ENCODE assay signal across 19 mouse cellular contexts in the genomic region with DNA sequence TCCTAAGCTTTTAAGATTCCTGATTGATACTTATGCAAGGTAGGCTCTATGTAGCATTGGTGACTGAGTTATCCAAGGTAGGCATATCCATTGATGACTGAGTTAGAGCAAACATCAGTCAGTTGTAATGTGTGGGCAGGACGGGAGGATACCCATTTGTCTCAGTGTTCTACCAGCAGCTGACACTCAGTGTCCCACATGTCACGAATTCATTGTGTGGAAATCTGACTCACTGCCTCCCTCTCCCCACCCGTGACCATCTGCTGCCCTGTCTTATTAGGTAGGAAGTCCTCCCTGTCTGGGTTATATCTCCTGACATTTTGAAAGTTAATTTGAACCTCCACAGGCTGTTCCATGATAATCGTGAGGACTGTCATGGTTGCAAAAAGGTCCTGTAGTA.
DNase-seq lines count a peak whose midpoint lies in the region; ATAC-seq and TF ChIP-seq lines count a peak whose summit lies in the region.
"Had no signal": no experiment of that assay in that cellular context is flagged by ENCODE, and none has a peak within 500 bp of the region (broad histone marks: within the 10 kb centered on the region; RNA-seq: fewer than 3 reads in every experiment).

No protein-coding gene starts in this region.

- no peak for TF ChIP-seq CTCF in midbrain, postnatal 0 days (IDR thresholded peaks at IDR 0.05)

- peak; percentile 68 for DNase-seq in heart, adult 11 months
- DNase-seq in heart, postnatal 14 days, result no peak
- DNase-seq in midbrain, embryonic 11.5 days (ENCODE audit: low spot score, missing footprints), result peak; percentile 17
- DNase-seq in midbrain, postnatal 0 days (ENCODE audit: low spot score), result no peak
- DNase-seq in layer of hippocampus, adult 9-10 months (ENCODE audit: low spot score), result peak; percentile 37
- DNase-seq in layer of hippocampus, postnatal 36 days, result peak; percentile 57 to 71
- DNase-seq in testis, postnatal 14 days (ENCODE audit: low spot score), result no peak
- DNase-seq: adrenal gland, adult 8-10 months; adrenal gland, postnatal 36 days; cerebellum, adult 11 months; cerebellum, adult 9-11 months; gastrocnemius, postnatal 10 days; heart, postnatal 36 days had no signal

- no peaks in the 10 kb centered on the region for H3K36me3 ChIP-seq in midbrain, embryonic 11.5 days (ENCODE audit: control insufficient read depth, insufficient read depth, low read length)
- no peaks in the 10 kb centered on the region for H3K36me3 ChIP-seq in midbrain, postnatal 0 days (ENCODE audit: insufficient read depth, low read length)
- no peaks in the 10 kb centered on the region for H3K36me3 ChIP-seq in kidney, embryonic 16.5 days (ENCODE audit: insufficient read depth, low read length)
- H3K36me3 ChIP-seq: embryonic facial prominence, embryonic 12.5 days; forebrain, embryonic 15.5 days; heart, embryonic 12.5 days; hindbrain, embryonic 15.5 days had no signal

- H3K4me2 ChIP-seq in midbrain, embryonic 11.5 days, result no peak overlapping the region
- H3K4me2 ChIP-seq in midbrain, postnatal 0 days (ENCODE audit: low read depth, low read length, poor library complexity, severe bottlenecking), result no peak overlapping the region
- H3K4me2 ChIP-seq in kidney, embryonic 16.5 days (replicated peaks; ENCODE audit: low read depth, low read length), result no peak overlapping the region
- H3K4me2 ChIP-seq: embryonic facial prominence, embryonic 12.5 days; forebrain, embryonic 15.5 days; heart, embryonic 12.5 days; hindbrain, embryonic 15.5 days had no signal

- H3K27ac ChIP-seq in midbrain, embryonic 11.5 days (ENCODE audit: low read depth, low read length), result no peak overlapping the region
- no peak overlapping the region for H3K27ac ChIP-seq in midbrain, postnatal 0 days (ENCODE audit: low read depth, low read length)
- no peak overlapping the region for H3K27ac ChIP-seq in kidney, embryonic 16.5 days (ENCODE audit: low read length)
- H3K27ac ChIP-seq: embryonic facial prominence, embryonic 12.5 days; forebrain, embryonic 15.5 days; hindbrain, embryonic 15.5 days had no signal

- H3K4me3 ChIP-seq in midbrain, embryonic 11.5 days (ENCODE audit: low read depth, low read length), result no peak overlapping the region
- no peak overlapping the region for H3K4me3 ChIP-seq in midbrain, postnatal 0 days (ENCODE audit: low read depth, low read length)
- no peak overlapping the region for H3K4me3 ChIP-seq in kidney, embryonic 16.5 days (ENCODE audit: low read length)
- H3K4me3 ChIP-seq: embryonic facial prominence, embryonic 12.5 days; forebrain, embryonic 15.5 days; heart, embryonic 12.5 days; hindbrain, embryonic 15.5 days had no signal

- intact Hi-C loops in heart, postnatal 14 days (cut with DNase I), result no loop called here

- H3K27me3 ChIP-seq in midbrain, embryonic 11.5 days (ENCODE audit: control insufficient read depth, insufficient read depth, low read length), result no peaks in the 10 kb centered on the region
- H3K27me3 ChIP-seq in midbrain, postnatal 0 days (ENCODE audit: insufficient read depth, low read length), result no peaks in the 10 kb centered on the region
- H3K27me3 ChIP-seq in kidney, embryonic 16.5 days (ENCODE audit: insufficient read depth, low read length), result no peaks in the 10 kb centered on the region
- H3K27me3 ChIP-seq: embryonic facial prominence, embryonic 12.5 days; forebrain, embryonic 15.5 days; heart, embryonic 12.5 days; hindbrain, embryonic 15.5 days had no signal

- no peak for ATAC-seq in midbrain, embryonic 11.5 days (ENCODE audit: low FRiP score)
- ATAC-seq in midbrain, postnatal 0 days (ENCODE audit: low FRiP score), result no peak
- ATAC-seq in kidney, embryonic 16.5 days (ENCODE audit: low FRiP score, low TSS enrichment), result no peak
- ATAC-seq: forebrain, embryonic 15.5 days; inflammation-experienced regulatory T-cells, adult 6 months had no signal

- no peaks in the 10 kb centered on the region for H3K4me1 ChIP-seq in midbrain, embryonic 11.5 days (ENCODE audit: control insufficient read depth, insufficient read depth, low read length)
- no peaks in the 10 kb centered on the region for H3K4me1 ChIP-seq in midbrain, postnatal 0 days (ENCODE audit: insufficient read depth, low read length)
- H3K4me1 ChIP-seq in kidney, embryonic 16.5 days (ENCODE audit: insufficient read depth, low read length), result no peaks in the 10 kb centered on the region
- H3K4me1 ChIP-seq: embryonic facial prominence, embryonic 12.5 days; forebrain, embryonic 15.5 days; heart, embryonic 12.5 days; hindbrain, embryonic 15.5 days had no signal

- no peaks in the 10 kb centered on the region for H3K9me3 ChIP-seq in midbrain, embryonic 11.5 days (ENCODE audit: control insufficient read depth, low read length)
- no peaks in the 10 kb centered on the region for H3K9me3 ChIP-seq in midbrain, postnatal 0 days (ENCODE audit: low read length)
- no peaks in the 10 kb centered on the region for H3K9me3 ChIP-seq in kidney, embryonic 16.5 days (ENCODE audit: low read length)
- H3K9me3 ChIP-seq: embryonic facial prominence, embryonic 12.5 days; forebrain, embryonic 15.5 days; heart, embryonic 12.5 days; hindbrain, embryonic 15.5 days had no signal

- WGBS in midbrain, embryonic 11.5 days, result 79% methylated on average over 4 of the region's 4 CpGs
- 82% methylated on average over 4 of the region's 4 CpGs for WGBS in midbrain, postnatal 0 days
- WGBS in kidney, embryonic 16.5 days, result 45% methylated on average over 4 of the region's 4 CpGs

- H3K9ac ChIP-seq in midbrain, embryonic 11.5 days (ENCODE audit: low read length), result no peak overlapping the region
- H3K9ac ChIP-seq in midbrain, postnatal 0 days (replicated peaks; ENCODE audit: low read length, poor library complexity, severe bottlenecking), result no peak overlapping the region
- no peak overlapping the region for H3K9ac ChIP-seq in kidney, embryonic 16.5 days (replicated peaks; ENCODE audit: low read length)
- H3K9ac ChIP-seq: embryonic facial prominence, embryonic 12.5 days; forebrain, embryonic 15.5 days; heart, embryonic 12.5 days; hindbrain, embryonic 15.5 days had no signal

Comparison
In these comparisons a context has a peak if more than half of its experiments do, and no peak if none do; other contexts are left out.
1. DNase-seq: peak in heart, adult 11 months (single experiment), midbrain, embryonic 11.5 days (single experiment), layer of hippocampus, adult 9-10 months (single experiment) and layer of hippocampus, postnatal 36 days (2 of 2); none in heart, postnatal 14 days (0 of 2), midbrain, postnatal 0 days (single experiment) and testis, postnatal 14 days (single experiment).